Mouse (Mus musculus) hindbrain, embryonic 15.5 days (tissue): Measurements from ENCODE around the gene Gm37419. TPM values are rescaled to one million over a fixed set of nuclear protein-coding genes. Genes with fewer than 3 reads are reported as not detected.

Source experiments
- ATAC-seq: fragments of 200-750 bp; cut with Nextera tagmentation; 2 replicates; pipeline ENCODE4 v1.8.0; 2017; ENCODE audit warnings: low read depth, moderate number of reproducible peaks, moderate TSS enrichment; ENCODE audit not compliant: low FRiP score
- H3K27ac ChIP-seq: fragments of 300-500 bp; sonication (generic); replicated peaks from 2 replicates; pipeline ENCODE4 v1.5.1; 2015; ENCODE audit warnings: mild to moderate bottlenecking, inconsistent platforms
- H3K27me3 ChIP-seq: fragments of 300-500 bp; sonication (generic); 2 replicates; pipeline ENCODE4 v1.6.1; 2015; ENCODE audit warnings: control low read depth, inconsistent platforms
- H3K36me3 ChIP-seq: fragments of 300-500 bp; sonication (generic); 2 replicates; pipeline ENCODE4 v1.6.1; 2015; ENCODE audit warnings: control low read depth, inconsistent platforms
- H3K4me1 ChIP-seq: fragments of 300-500 bp; sonication (generic); replicated peaks from 2 replicates; pipeline ENCODE4 v1.6.1; 2015; ENCODE audit warnings: control low read depth, inconsistent platforms
- H3K4me2 ChIP-seq: fragments of 300-500 bp; sonication (generic); 2 replicates; pipeline ENCODE4 v1.6.1; 2015; ENCODE audit warnings: moderate library complexity, mild to moderate bottlenecking, inconsistent platforms
- H3K4me3 ChIP-seq: fragments of 300-500 bp; sonication (generic); 2 replicates; pipeline ENCODE4 v1.5.1; 2015; ENCODE audit warnings: mild to moderate bottlenecking, inconsistent platforms
- H3K9ac ChIP-seq: fragments of 300-500 bp; sonication (generic); 2 replicates; pipeline ENCODE4 v1.6.1; 2015; ENCODE audit warnings: inconsistent platforms
- H3K9me3 ChIP-seq: fragments of 300-500 bp; sonication (generic); 2 replicates; pipeline ENCODE4 v1.6.1; 2016; ENCODE audit warnings: control low read depth, inconsistent platforms
- WGBS: fragments of 180-500 bp; shearing (Covaris S2); methylation state at CpG from one replicate; pipeline ENCODE4 v1.1.7; 2015; 5-methylcytosine and 5-hydroxymethylcytosine counted together
- polyA plus RNA-seq: library from polyadenylated mRNA; unstranded; fragments of >200 nt; fragmentation: Nextera tagmentation; extraction: Ambion mirVana; gene quantifications from 2 replicates; pipeline ENCODE4 v1.2.1, GENCODE M21; 2015

Gm37419 gene
- polyA plus RNA-seq, 1 experiment from 2014 or later = not detected

- Histone ChIP-seq H3K27ac (0 out of 2 replicates have a peak overlapping the region, but pooled peaks have one; percentile 99), H3K9ac (peak overlapping the region; percentile 68; the same call in 1 of the 2 replicates), H3K9me3 (no peaks in the 10 kb centered on the region), H3K4me3 (peak overlapping the region; percentile 81), H3K4me1 (peaks cover 31% of the 10 kb centered on the region), H3K4me2 (peak overlapping the region; percentile 99), H3K36me3 (no peaks in the 10 kb centered on the region), H3K27me3 (peaks cover 15% of the 10 kb centered on the region; the same call in 1 of the 2 replicates)
- WGBS = 35% methylated on average over 11 of the region's 11 CpGs
- no peak for ATAC-seq
Measured at GRCm38 (mm10) chr16:23990161-23990970, 2.1 kb downstream of the Gm37419 start.

DNA sequence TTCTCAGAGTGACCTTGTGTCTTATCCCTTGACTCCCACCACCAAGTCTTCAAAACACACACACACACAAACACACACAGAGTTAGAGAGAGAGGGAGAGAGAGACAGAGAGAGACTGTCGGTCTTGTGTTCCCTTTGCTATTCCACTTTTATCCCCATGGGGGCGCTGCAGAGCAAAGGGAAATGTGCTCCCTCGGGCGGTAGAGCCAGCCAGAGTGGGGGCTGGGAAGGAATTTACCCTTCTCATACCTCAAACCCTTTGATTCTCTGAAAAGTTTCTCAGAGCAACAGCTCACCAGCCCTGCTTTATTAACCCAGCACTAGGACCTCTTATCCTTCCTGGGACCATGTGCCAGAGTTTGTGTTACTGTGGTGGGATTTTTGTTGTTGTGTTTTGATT is 2.9 kb downstream of the Gm37419 start:
- no peak overlapping the region for H3K9ac ChIP-seq
- H3K4me2 ChIP-seq = peak overlapping the region; percentile 99
- no peak for ATAC-seq
- H3K9me3 ChIP-seq = no peaks in the 10 kb centered on the region
- peaks cover 25% of the 10 kb centered on the region for H3K4me1 ChIP-seq
- H3K27ac ChIP-seq = no peak overlapping the region
- H3K36me3 ChIP-seq = no peaks in the 10 kb centered on the region
- H3K27me3 ChIP-seq = peaks cover 7% of the 10 kb centered on the region; the same call in 1 of the 2 replicates
- no peak overlapping the region for H3K4me3 ChIP-seq
- WGBS = 0% methylated on average over 4 of the region's 4 CpGs

DNA sequence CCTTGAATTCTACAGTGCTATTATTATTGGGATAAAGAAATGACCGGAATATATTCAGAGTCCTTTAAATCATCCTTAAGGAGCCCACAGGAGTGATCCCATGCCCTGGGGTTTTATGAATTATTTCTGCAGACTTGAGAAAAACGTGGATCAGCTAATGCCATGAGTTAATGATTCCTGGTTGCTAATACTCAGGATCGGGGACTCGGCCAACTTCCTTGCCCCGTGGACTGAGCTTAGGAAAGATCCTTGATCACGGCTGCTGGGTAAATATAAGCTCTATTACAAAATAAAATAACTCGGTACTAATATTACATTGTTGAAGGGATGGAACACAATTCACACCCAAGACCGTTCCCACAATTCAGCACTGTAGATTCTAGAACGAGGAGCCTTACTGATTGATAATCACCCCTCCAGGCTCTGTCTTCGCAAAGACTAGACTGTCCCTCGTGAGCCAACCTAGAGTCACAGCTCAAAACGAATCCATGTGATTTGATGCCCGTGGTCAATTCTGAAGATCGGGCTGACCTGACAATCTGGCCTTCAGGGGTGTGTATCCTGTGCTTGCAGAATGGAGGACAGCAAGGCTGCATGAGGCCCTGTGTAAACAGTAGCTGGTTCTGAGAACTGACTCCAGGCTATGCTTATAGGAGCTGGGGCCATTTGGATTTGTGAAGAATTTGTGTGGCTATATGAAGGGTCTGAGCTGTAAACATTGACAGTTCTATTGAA is 3.7 kb downstream of the Gm37419 start:
- 89% methylated on average over 14 of the region's 14 CpGs for WGBS
- H3K4me1 ChIP-seq = peaks cover 18% of the 10 kb centered on the region
- no peak overlapping the region for H3K9ac ChIP-seq
- 0 out of 2 replicates have a peak, but pooled peaks cover 3% of the 10 kb centered on the region for H3K27me3 ChIP-seq
- H3K36me3 ChIP-seq = no peaks in the 10 kb centered on the region
- H3K27ac ChIP-seq = no peak overlapping the region
- no peak for ATAC-seq
- no peaks in the 10 kb centered on the region for H3K9me3 ChIP-seq
- H3K4me3 ChIP-seq = no peak overlapping the region
- H3K4me2 ChIP-seq = no peak overlapping the region

- H3K27ac ChIP-seq = no peak overlapping the region
- no peak for ATAC-seq
- H3K4me2 ChIP-seq = no peak overlapping the region
- H3K4me1 ChIP-seq = peaks cover 11% of the 10 kb centered on the region
- H3K9ac ChIP-seq = no peak overlapping the region
- H3K9me3 ChIP-seq = no peaks in the 10 kb centered on the region
- H3K27me3 ChIP-seq = 0 out of 2 replicates have a peak, but pooled peaks cover 2% of the 10 kb centered on the region
- WGBS = 56% methylated on average over 17 of the region's 17 CpGs
- H3K36me3 ChIP-seq = no peaks in the 10 kb centered on the region
- H3K4me3 ChIP-seq = no peak overlapping the region
Measured at GRCm38 (mm10) chr16:23993351-23994321, 5.4 kb downstream of the Gm37419 start.

- Histone ChIP-seq H3K4me1 (no peaks in the 10 kb centered on the region), H3K4me3 (no peak overlapping the region), H3K36me3 (no peaks in the 10 kb centered on the region), H3K4me2 (no peak overlapping the region), H3K27ac (no peak overlapping the region), H3K9ac (no peak overlapping the region), H3K27me3 (0 out of 2 replicates have a peak, but pooled peaks cover 2% of the 10 kb centered on the region), H3K9me3 (no peaks in the 10 kb centered on the region)
- WGBS = 88% methylated on average over 7 of the region's 7 CpGs
- no peak for ATAC-seq
Measured at GRCm38 (mm10) chr16:23996342-23996741, 8.1 kb downstream of the Gm37419 start.

DNA sequence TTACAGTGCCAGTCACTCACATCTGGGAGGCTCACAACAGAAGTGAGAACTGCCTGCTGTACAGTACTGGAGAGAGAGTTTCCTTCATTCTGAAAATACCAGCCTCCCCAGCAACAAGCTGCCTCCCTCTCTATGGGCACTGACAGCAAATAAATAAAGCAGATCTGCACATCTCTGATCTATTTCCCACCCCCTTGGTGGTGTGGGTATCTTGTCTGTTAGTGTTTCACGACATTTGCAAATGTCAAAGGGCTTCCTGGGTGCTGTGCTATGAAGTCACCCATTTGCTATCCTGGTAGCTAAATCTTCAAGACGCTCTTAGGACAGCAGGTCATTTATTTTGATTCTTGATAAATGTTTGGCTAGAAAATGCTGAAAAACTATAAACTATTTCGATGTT is 8.9 kb downstream of the Gm37419 start:
- Histone ChIP-seq H3K4me2 (no peak overlapping the region), H3K36me3 (no peaks in the 10 kb centered on the region), H3K9me3 (no peaks in the 10 kb centered on the region), H3K4me1 (no peaks in the 10 kb centered on the region), H3K27me3 (0 out of 2 replicates have a peak, but pooled peaks cover 2% of the 10 kb centered on the region), H3K4me3 (no peak overlapping the region), H3K9ac (no peak overlapping the region), H3K27ac (no peak overlapping the region)
- WGBS = 84% methylated on average over 3 of the region's 3 CpGs
- no peak for ATAC-seq

GRCm38 (mm10) chr16:23997912-23998311 is 9.6 kb downstream of the Gm37419 start:
- H3K4me1 ChIP-seq = no peaks in the 10 kb centered on the region
- no peaks in the 10 kb centered on the region for H3K9me3 ChIP-seq
- no peaks in the 10 kb centered on the region for H3K27me3 ChIP-seq
- H3K4me3 ChIP-seq = no peak overlapping the region
- 89% methylated on average over 6 of the region's 6 CpGs for WGBS
- no peak for ATAC-seq
- H3K27ac ChIP-seq = no peak overlapping the region
- H3K9ac ChIP-seq = no peak overlapping the region
- no peaks in the 10 kb centered on the region for H3K36me3 ChIP-seq
- no peak overlapping the region for H3K4me2 ChIP-seq

- H3K9me3 ChIP-seq = no peaks in the 10 kb centered on the region
- H3K36me3 ChIP-seq = no peaks in the 10 kb centered on the region
- no peak for ATAC-seq
- no peaks in the 10 kb centered on the region for H3K27me3 ChIP-seq
- no peak overlapping the region for H3K9ac ChIP-seq
- no peak overlapping the region for H3K4me2 ChIP-seq
- WGBS = 87% methylated on average over 8 of the region's 8 CpGs
- H3K4me1 ChIP-seq = no peaks in the 10 kb centered on the region
- no peak overlapping the region for H3K4me3 ChIP-seq
- no peak overlapping the region for H3K27ac ChIP-seq
Measured at GRCm38 (mm10) chr16:24005928-24006327, 17.6 kb downstream of the Gm37419 start.

- no peaks in the 10 kb centered on the region for H3K4me1 ChIP-seq
- ATAC-seq = no peak
- no peaks in the 10 kb centered on the region for H3K36me3 ChIP-seq
- no peaks in the 10 kb centered on the region for H3K27me3 ChIP-seq
- H3K4me3 ChIP-seq = no peak overlapping the region
- no peak overlapping the region for H3K4me2 ChIP-seq
- H3K9me3 ChIP-seq = no peaks in the 10 kb centered on the region
- H3K9ac ChIP-seq = no peak overlapping the region
- H3K27ac ChIP-seq = no peak overlapping the region
- 94% methylated on average over 2 of the region's 2 CpGs for WGBS
Measured at GRCm38 (mm10) chr16:24009891-24010290, 21.6 kb downstream of the Gm37419 start.

- no peak overlapping the region for H3K27ac ChIP-seq
- no peak for ATAC-seq
- no peak overlapping the region for H3K4me3 ChIP-seq
- WGBS = 77% methylated on average over 3 of the region's 3 CpGs
- H3K4me2 ChIP-seq = no peak overlapping the region
- no peaks in the 10 kb centered on the region for H3K27me3 ChIP-seq
- no peaks in the 10 kb centered on the region for H3K36me3 ChIP-seq
- H3K4me1 ChIP-seq = 0 out of 2 replicates have a peak, but pooled peaks cover 4% of the 10 kb centered on the region
- H3K9ac ChIP-seq = no peak overlapping the region
- H3K9me3 ChIP-seq = no peaks in the 10 kb centered on the region
Measured at GRCm38 (mm10) chr16:24011306-24011705, 23.0 kb downstream of the Gm37419 start.

DNA sequence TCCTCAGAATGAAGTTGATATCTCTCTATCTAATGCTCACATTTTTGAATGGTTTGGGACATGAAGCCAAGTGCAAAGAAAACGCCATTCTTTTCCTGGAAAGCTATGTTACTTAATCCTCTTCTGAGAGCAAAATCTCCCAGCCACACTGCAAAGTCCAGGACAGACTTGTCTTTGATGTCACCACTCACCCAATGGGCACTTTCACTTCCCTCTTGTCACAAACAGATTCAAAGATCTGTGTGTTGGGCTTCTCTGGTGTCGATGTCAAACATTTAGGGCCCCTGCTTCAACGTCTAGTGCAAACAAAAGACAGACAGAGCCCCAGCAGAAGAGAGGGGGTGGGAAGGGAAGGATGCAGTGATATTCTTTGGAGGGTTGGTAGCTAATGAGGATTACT is 23.8 kb downstream of the Gm37419 start:
- 68% methylated on average over 3 of the region's 3 CpGs for WGBS
- H3K9ac ChIP-seq = no peak overlapping the region
- H3K4me3 ChIP-seq = no peak overlapping the region
- no peak overlapping the region for H3K27ac ChIP-seq
- H3K36me3 ChIP-seq = no peaks in the 10 kb centered on the region
- no peak overlapping the region for H3K4me2 ChIP-seq
- no peak for ATAC-seq
- 0 out of 2 replicates have a peak, but pooled peaks cover 4% of the 10 kb centered on the region for H3K4me1 ChIP-seq
- H3K9me3 ChIP-seq = no peaks in the 10 kb centered on the region
- H3K27me3 ChIP-seq = no peaks in the 10 kb centered on the region
